Mouse (Mus musculus) testis, adult 2 months (tissue): ENCODE data around the gene Ksr1.

ENCODE experiments used
- CTCF ChIP-seq: fragments of 200-500 bp; IDR thresholded peaks from 2 replicates; pipeline ENCODE4 v1.5.1; 2012; ENCODE audit warnings: low read depth, mild to moderate bottlenecking, inconsistent platforms, low read length, moderate library complexity; ENCODE audit not compliant: control insufficient read depth, insufficient read depth, insufficient replicate concordance
- POLR2A ChIP-seq: fragments of 200-500 bp; IDR thresholded peaks from 2 replicates; pipeline ENCODE4 v1.6.1; 2012; ENCODE audit warnings: low read depth, mild to moderate bottlenecking, inconsistent platforms, low read length, moderate library complexity; ENCODE audit not compliant: control insufficient read depth

- no peak for TF ChIP-seq POLR2A
- no peak for TF ChIP-seq CTCF
Measured at GRCm38 (mm10) chr11:79110446-79110845, 35.8 kb downstream of the Ksr1 start.
